Mouse (Mus musculus): ENCODE results near the gene Vmn2r4. TPM values are rescaled to one million over a fixed set of nuclear protein-coding genes. Genes with fewer than 3 reads are reported as not detected.
"Not testable (repeated sequence)": the region's sequence is repeated elsewhere in the genome, so short reads cannot be mapped to it uniquely, and the experiment has no call there.

Vmn2r4 gene
- polyA plus RNA-seq (2012; rRNA removed), result 0.35 and 0.69 TPM in 2 replicates

GRCm38 (mm10) chr3:64415268-64415667, at the start of gene Vmn2r4:
Vmn2r4 (minus strand) TSS chr3:64415368.
- H3K4me3 ChIP-seq (ENCODE audit: control insufficient read depth, low read depth, low read length); H3K27ac ChIP-seq (ENCODE audit: control insufficient read depth, insufficient read depth, low read depth, low read length); H3K36me3 ChIP-seq (ENCODE audit: control insufficient read depth, insufficient read depth, low read length); H3K27me3 ChIP-seq (ENCODE audit: control insufficient read depth, insufficient read depth, low read length); H3K4me1 ChIP-seq (ENCODE audit: control insufficient read depth, insufficient read depth, low read length): not testable (repeated sequence)

- not testable (repeated sequence) for H3K4me3 ChIP-seq (ENCODE audit: control insufficient read depth, low read depth, low read length); H3K27ac ChIP-seq (ENCODE audit: control insufficient read depth, insufficient read depth, low read depth, low read length)
These were observed 19.1 kb upstream of the Vmn2r4 start for GRCm38 (mm10) chr3:64434261-64434660.

GRCm38 (mm10) chr3:64428117-64428798, 13.1 kb upstream of the Vmn2r4 start:
- not testable (repeated sequence) for H3K27ac ChIP-seq (ENCODE audit: control insufficient read depth, insufficient read depth, low read depth, low read length); H3K4me3 ChIP-seq (ENCODE audit: control insufficient read depth, low read depth, low read length); H3K4me1 ChIP-seq (ENCODE audit: control insufficient read depth, insufficient read depth, low read length); H3K36me3 ChIP-seq (ENCODE audit: control insufficient read depth, insufficient read depth, low read length); H3K27me3 ChIP-seq (ENCODE audit: control insufficient read depth, insufficient read depth, low read length)

More at GRCm38 (mm10) chr3:64434261-64434660, 19.1 kb upstream of the Vmn2r4 start:
- H3K36me3 ChIP-seq (ENCODE audit: control insufficient read depth, insufficient read depth, low read length); H3K27me3 ChIP-seq (ENCODE audit: control insufficient read depth, insufficient read depth, low read length); H3K4me1 ChIP-seq (ENCODE audit: control insufficient read depth, insufficient read depth, low read length): not testable (repeated sequence)

GRCm38 (mm10) chr3:64422141-64422540, 7.0 kb upstream of the Vmn2r4 start:
- not testable (repeated sequence) for H3K36me3 ChIP-seq (ENCODE audit: control insufficient read depth, insufficient read depth, low read length); H3K4me3 ChIP-seq (ENCODE audit: control insufficient read depth, low read depth, low read length); H3K27ac ChIP-seq (ENCODE audit: control insufficient read depth, insufficient read depth, low read depth, low read length); H3K4me1 ChIP-seq (ENCODE audit: control insufficient read depth, insufficient read depth, low read length); H3K27me3 ChIP-seq (ENCODE audit: control insufficient read depth, insufficient read depth, low read length)

- H3K27ac ChIP-seq (ENCODE audit: control insufficient read depth, insufficient read depth, low read depth, low read length); H3K4me3 ChIP-seq (ENCODE audit: control insufficient read depth, low read depth, low read length); H3K36me3 ChIP-seq (ENCODE audit: control insufficient read depth, insufficient read depth, low read length); H3K4me1 ChIP-seq (ENCODE audit: control insufficient read depth, insufficient read depth, low read length); H3K27me3 ChIP-seq (ENCODE audit: control insufficient read depth, insufficient read depth, low read length): not testable (repeated sequence)
These were observed 2.3 kb upstream of the Vmn2r4 start for GRCm38 (mm10) chr3:64417477-64417876.

- H3K27ac ChIP-seq (ENCODE audit: control insufficient read depth, insufficient read depth, low read depth, low read length); H3K36me3 ChIP-seq (ENCODE audit: control insufficient read depth, insufficient read depth, low read length); H3K4me3 ChIP-seq (ENCODE audit: control insufficient read depth, low read depth, low read length); H3K27me3 ChIP-seq (ENCODE audit: control insufficient read depth, insufficient read depth, low read length); H3K4me1 ChIP-seq (ENCODE audit: control insufficient read depth, insufficient read depth, low read length): not testable (repeated sequence)
These were observed 915 bp downstream of the Vmn2r4 start for GRCm38 (mm10) chr3:64414253-64414652.

GRCm38 (mm10) chr3:64359286-64360035, 55.7 kb downstream of the Vmn2r4 start:
- Histone ChIP-seq H3K27me3 (ENCODE audit: control insufficient read depth, insufficient read depth, low read length) (no peaks in the 10 kb centered on the region), H3K36me3 (ENCODE audit: control insufficient read depth, insufficient read depth, low read length) (no peaks in the 10 kb centered on the region), H3K4me3 (ENCODE audit: control insufficient read depth, low read depth, low read length) (no peak overlapping the region), H3K27ac (ENCODE audit: control insufficient read depth, insufficient read depth, low read depth, low read length) (no peak overlapping the region), H3K4me1 (ENCODE audit: control insufficient read depth, insufficient read depth, low read length) (no peaks in the 10 kb centered on the region)
- TF ChIP-seq POLR2A (IDR thresholded peaks at IDR 0.05; ENCODE audit: control insufficient read depth, low read depth, low read length), result no peak
- no peak for TF ChIP-seq CTCF (IDR thresholded peaks at IDR 0.05; ENCODE audit: control insufficient read depth, insufficient read depth, insufficient replicate concordance, low read depth, low read length)

Other genes starting within 250 kb of the Vmn2r4 start
- gene Vmn2r3, start 125.7 kb downstream of the Vmn2r4 start, polyA plus RNA-seq (2012; rRNA removed), result not detected in 2 replicates
- gene Vmn2r5, start 94.5 kb upstream of the Vmn2r4 start, polyA plus RNA-seq (2012; rRNA removed), result 0.05 and 0.15 TPM in 2 replicates
- gene Vmn2r6, start 150.5 kb upstream of the Vmn2r4 start, polyA plus RNA-seq (2012; rRNA removed), result 0.02 and 0.04 TPM in 2 replicates